Mouse (Mus musculus) lung, adult 2 months (tissue): ENCODE measurements around the gene Tdg.

Experiments used
- CTCF ChIP-seq: fragments of 200-500 bp; IDR thresholded peaks from 2 replicates; pipeline ENCODE4 v1.5.1; 2011; ENCODE audit warnings: mild to moderate bottlenecking, low read length, control low read depth; ENCODE audit not compliant: insufficient read depth
- POLR2A ChIP-seq: fragments of 200-500 bp; IDR thresholded peaks from 2 replicates; pipeline ENCODE4 v1.6.1; 2011; ENCODE audit warnings: low read depth, mild to moderate bottlenecking, control low read depth, low read length, borderline replicate concordance; ENCODE audit errors: extremely low read depth

- TF ChIP-seq CTCF (no peak), POLR2A (no peak)
Measured at GRCm38 (mm10) chr10:82634348-82634747, 4.7 kb downstream of the Tdg start.
